In genomic region chr3:118177446-118177845, GRCm38 (mm10) we compare ENCODE assay signal across 30 mouse cellular contexts.
"Had no signal": no experiment of that assay in that cellular context is flagged by ENCODE, and none has a peak within 500 bp of the region (broad histone marks: within the 10 kb centered on the region; RNA-seq: fewer than 3 reads in every experiment).

No protein-coding gene starts in this region.

- H3K9ac ChIP-seq: heart, embryonic 12.5 days; heart, embryonic 13.5 days; heart, embryonic 15.5 days; hindbrain, embryonic 12.5 days; hindbrain, embryonic 13.5 days; hindbrain, embryonic 14.5 days; hindbrain, embryonic 15.5 days; intestine, embryonic 15.5 days; kidney, embryonic 15.5 days had no signal

- H3K27ac ChIP-seq: heart, embryonic 13.5 days; heart, embryonic 15.5 days; hindbrain, embryonic 10.5 days; hindbrain, embryonic 12.5 days; hindbrain, embryonic 13.5 days; hindbrain, embryonic 14.5 days; hindbrain, embryonic 15.5 days; hindbrain, postnatal 0 days; intestine, embryonic 15.5 days; kidney, embryonic 15.5 days; kidney, postnatal 0 days; layer of hippocampus, adult 2 months; left cerebral cortex, adult 2 months had no signal

- H3K9me3 ChIP-seq: heart, embryonic 12.5 days; heart, embryonic 13.5 days; heart, embryonic 15.5 days; hindbrain, embryonic 10.5 days; hindbrain, embryonic 12.5 days; hindbrain, embryonic 13.5 days; hindbrain, embryonic 15.5 days; intestine, embryonic 15.5 days; kidney, embryonic 15.5 days had no signal

- DNase-seq: heart, postnatal 10 days; heart, postnatal 14 days; heart, postnatal 36 days; heart, postnatal 4 days; kidney, adult 11 months; kidney, adult 18-20 months; kidney, adult 2 months; kidney, adult 8-10 months; kidney, adult 9 months; kidney, postnatal 10 days; kidney, postnatal 14 days; kidney, postnatal 25 days; kidney, postnatal 36 days; kidney, postnatal 4 days; layer of hippocampus, adult 9-11 months; layer of hippocampus, postnatal 36 days had no signal

- H3K36me3 ChIP-seq: heart, embryonic 12.5 days; heart, embryonic 13.5 days; heart, embryonic 15.5 days; hindbrain, embryonic 10.5 days; hindbrain, embryonic 12.5 days; hindbrain, embryonic 13.5 days; hindbrain, embryonic 15.5 days; intestine, embryonic 15.5 days; kidney, embryonic 15.5 days had no signal

- H3K4me1 ChIP-seq: heart, embryonic 12.5 days; heart, embryonic 13.5 days; heart, embryonic 15.5 days; hindbrain, embryonic 10.5 days; hindbrain, embryonic 12.5 days; hindbrain, embryonic 13.5 days; hindbrain, embryonic 15.5 days; intestine, embryonic 15.5 days; kidney, embryonic 15.5 days had no signal

- H3K27me3 ChIP-seq: heart, embryonic 12.5 days; heart, embryonic 13.5 days; heart, embryonic 15.5 days; hindbrain, embryonic 12.5 days; hindbrain, embryonic 13.5 days; hindbrain, embryonic 15.5 days; intestine, embryonic 15.5 days; kidney, embryonic 15.5 days had no signal

- H3K4me3 ChIP-seq: heart, embryonic 12.5 days; heart, embryonic 13.5 days; heart, embryonic 15.5 days; hindbrain, embryonic 10.5 days; hindbrain, embryonic 12.5 days; hindbrain, embryonic 13.5 days; hindbrain, embryonic 15.5 days; intestine, embryonic 15.5 days; kidney, embryonic 15.5 days; layer of hippocampus, adult 2 months; left cerebral cortex, adult 2 months had no signal
